Mouse (Mus musculus): ENCODE measurements around the gene Ap5s1.

- TF ChIP-seq CTCF (IDR thresholded peaks at IDR 0.05) (no peak), EP300 (IDR thresholded peaks at IDR 0.05) (no peak)
Measured at GRCm38 (mm10) chr2:131191005-131191390, 15.9 kb upstream of the Ap5s1 start.
